In genomic region chr2:131262213-131262672, GRCm38 (mm10) we compare ENCODE assay signal across 8 mouse cellular contexts. TPM values are rescaled to one million over a fixed set of nuclear protein-coding genes. Genes with fewer than 3 reads are reported as not detected.
DNase-seq lines count a peak whose midpoint lies in the region; ATAC-seq lines count a peak whose summit lies in the region.

Pank2 (plus strand) TSS chr2:131262495.

- peak within 1 kb of the TSS; percentile 84 for H3K9ac ChIP-seq in hindbrain, embryonic 14.5 days

- peak within 1 kb of the TSS; percentile 65 for H3K4me2 ChIP-seq in hindbrain, embryonic 14.5 days (replicated peaks)

- peak; percentile 99 for DNase-seq in R1 (ENCODE audit: low read depth, low spot score)
- DNase-seq in cerebellum, postnatal 25 days: peak; percentile 97 to 98
- DNase-seq in frontal cortex, postnatal 25 days (ENCODE audit: low spot score in 2 of 2): peak; percentile 96 to 97
- peak; percentile 97 for DNase-seq in hindbrain, embryonic 14.5 days (ENCODE audit: low spot score)
- peak; percentile 98 for DNase-seq in layer of hippocampus, postnatal 36 days
- DNase-seq in lung, postnatal 36 days: peak; percentile 99
- peak; percentile 99 for DNase-seq in retina, postnatal 1 day
- peak; percentile 89 to 96 for DNase-seq in urinary bladder, adult 18-20 months (ENCODE audit: low spot score in 2 of 2)

- ATAC-seq in hindbrain, embryonic 14.5 days (ENCODE audit: low FRiP score): peak; percentile 100

- H3K9me3 ChIP-seq in hindbrain, embryonic 14.5 days (ENCODE audit: control insufficient read depth, low read length): no peaks in the 10 kb centered on the region

- peak within 1 kb of the TSS; percentile 95 for H3K27ac ChIP-seq in hindbrain, embryonic 14.5 days

- H3K4me1 ChIP-seq in hindbrain, embryonic 14.5 days (replicated peaks; ENCODE audit: control insufficient read depth, insufficient read depth, low read length): peaks cover 30% of the 10 kb centered on the region

- WGBS in hindbrain, embryonic 14.5 days: under 1% methylated on average over 27 of the region's 49 CpGs

- H3K36me3 ChIP-seq in hindbrain, embryonic 14.5 days (replicated peaks; ENCODE audit: control insufficient read depth, insufficient read depth): no peaks in the 10 kb centered on the region

- H3K4me3 ChIP-seq in hindbrain, embryonic 14.5 days (replicated peaks; ENCODE audit: low read length): peak within 1 kb of the TSS; percentile 68

- no peaks in the 10 kb centered on the region for H3K27me3 ChIP-seq in hindbrain, embryonic 14.5 days (ENCODE audit: control insufficient read depth, insufficient read depth, low read length)

RNA-seq across cellular contexts. Expression of gene Pank2, which starts in this region (rescaled TPM):
- polyA plus RNA-seq in hindbrain, embryonic 14.5 days (2014; fragmentation: Nextera tagmentation; extraction: Ambion mirVana): 31.5 and 35.1 TPM in 2 replicates
- total RNA-seq in layer of hippocampus, postnatal 36 days (2021): 10 to 100 TPM; 54.5 to 59.4 TPM

Comparison
In these comparisons a context has a peak if more than half of its experiments do, and no peak if none do; other contexts are left out.
1. Peak in every context shown above with its lines: DNase-seq, ATAC-seq, H3K4me3 ChIP-seq and H3K27ac ChIP-seq.